Mouse (Mus musculus): ENCODE results near the gene Cfap69.

Cfap69 gene

DNA sequence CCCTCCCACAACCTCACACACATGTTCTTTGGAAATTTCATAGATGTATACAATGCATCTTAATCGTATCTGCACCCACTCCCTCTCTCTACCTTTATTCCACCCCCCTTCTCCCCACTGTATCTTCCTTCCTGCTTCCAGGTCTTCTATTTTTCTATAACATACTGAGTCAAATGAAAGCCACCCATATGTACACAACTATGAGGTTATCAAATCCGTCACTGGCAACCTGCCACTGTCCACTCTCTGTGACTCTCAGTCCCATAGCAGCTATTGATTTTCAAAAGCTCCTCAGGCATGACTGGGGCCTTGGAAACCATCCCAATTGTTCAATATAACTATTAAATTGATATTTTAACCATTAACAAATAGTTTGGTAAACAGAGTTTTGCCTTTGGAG lies 6.1 kb downstream of the Cfap69 start:
- DNase-seq (ENCODE audit: low spot score) = no peak

DNA sequence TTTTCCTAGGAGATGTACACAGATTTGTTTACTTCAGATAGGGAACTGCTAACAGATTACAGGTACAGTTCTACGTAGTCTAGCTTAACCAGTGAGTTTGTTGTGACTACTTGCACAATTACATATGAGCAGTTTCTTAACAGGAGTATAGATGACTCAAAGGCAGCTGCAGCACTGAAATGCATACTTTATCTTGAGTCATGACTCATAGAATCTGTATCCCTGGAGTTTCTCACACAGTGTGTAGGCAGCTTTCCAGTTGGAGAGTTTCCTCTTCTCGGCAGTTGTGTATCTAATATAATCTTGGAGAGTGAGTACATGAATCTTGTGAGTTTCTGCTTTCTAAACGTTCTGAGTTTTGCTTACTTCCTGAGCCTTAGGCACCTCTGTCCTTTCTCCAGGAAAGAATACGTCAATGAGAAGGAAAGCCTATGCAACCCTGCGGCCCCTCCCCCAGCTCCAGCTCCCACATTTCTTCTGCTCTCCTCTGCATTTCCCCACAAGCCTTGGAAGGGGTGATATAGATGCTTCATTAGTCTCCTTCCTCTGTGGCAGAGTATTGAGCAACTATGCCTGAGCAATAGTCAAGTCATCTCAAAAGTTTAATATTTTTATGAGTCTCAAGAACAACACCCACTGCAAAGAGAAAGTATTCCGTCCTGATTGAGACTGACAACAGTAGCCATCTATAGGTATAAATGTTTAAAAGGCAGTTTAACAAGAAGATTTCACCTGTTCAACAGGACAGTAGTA lies 15.0 kb downstream of the Cfap69 start:
- no peak for DNase-seq (ENCODE audit: low spot score)

DNA sequence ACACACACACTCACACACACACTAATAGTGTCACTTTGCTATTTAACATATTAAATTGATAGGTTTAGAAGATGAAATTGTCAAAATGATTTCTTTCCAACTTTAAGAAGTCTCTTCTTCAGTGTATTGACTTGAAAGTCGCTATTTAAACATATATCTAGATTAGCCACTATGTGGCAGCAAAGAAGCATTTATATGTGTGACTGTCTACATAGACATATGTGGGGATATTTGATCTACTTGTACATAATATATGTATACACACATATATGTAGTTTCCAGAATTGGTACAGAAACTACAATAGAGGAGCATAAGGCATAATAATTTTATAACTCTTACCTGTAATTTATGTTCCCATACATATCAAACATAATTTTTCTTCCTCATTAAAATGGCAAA lies 17.9 kb downstream of the Cfap69 start:
- no peak for DNase-seq (ENCODE audit: low spot score)

DNA sequence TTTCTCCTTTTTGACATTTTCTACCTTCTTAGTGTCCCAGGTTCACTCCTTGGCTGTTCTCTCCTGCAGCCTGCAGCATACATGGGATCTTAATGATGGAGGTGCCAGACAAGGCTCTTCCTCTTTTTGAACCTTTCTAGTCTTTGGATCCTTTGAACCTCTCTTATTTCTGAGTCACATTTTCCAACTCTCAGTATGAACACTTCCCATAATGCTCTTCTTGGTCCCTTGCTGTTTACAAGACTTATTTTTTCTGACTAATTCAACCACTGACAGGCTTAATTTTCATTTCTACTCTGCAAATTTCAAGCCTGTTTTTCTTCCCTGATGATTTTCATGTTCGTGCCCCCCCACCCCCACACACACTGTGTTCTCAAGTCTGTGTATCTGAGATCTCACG lies 25.5 kb downstream of the Cfap69 start:
- no peak for DNase-seq (ENCODE audit: low spot score)

DNA sequence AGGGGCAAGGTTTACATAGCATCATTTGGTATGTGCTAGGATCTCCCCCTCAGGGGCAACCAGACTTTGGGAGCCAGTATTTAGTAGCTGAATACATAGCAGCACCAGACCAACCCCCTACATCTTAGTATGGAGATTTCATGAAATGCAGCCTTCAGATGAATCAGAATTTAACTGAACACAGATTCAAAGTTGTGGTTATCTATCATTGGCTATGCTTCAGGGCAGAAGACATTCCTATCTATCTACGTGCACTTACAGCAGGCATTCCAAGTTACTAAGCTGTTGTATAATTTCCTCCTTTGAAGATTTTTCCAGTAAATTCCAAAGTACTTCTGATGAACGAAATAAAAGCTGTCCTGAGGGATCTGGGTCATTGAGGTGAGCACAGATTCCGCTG lies 38.5 kb downstream of the Cfap69 start:
- DNase-seq (ENCODE audit: low spot score) = no peak

DNA sequence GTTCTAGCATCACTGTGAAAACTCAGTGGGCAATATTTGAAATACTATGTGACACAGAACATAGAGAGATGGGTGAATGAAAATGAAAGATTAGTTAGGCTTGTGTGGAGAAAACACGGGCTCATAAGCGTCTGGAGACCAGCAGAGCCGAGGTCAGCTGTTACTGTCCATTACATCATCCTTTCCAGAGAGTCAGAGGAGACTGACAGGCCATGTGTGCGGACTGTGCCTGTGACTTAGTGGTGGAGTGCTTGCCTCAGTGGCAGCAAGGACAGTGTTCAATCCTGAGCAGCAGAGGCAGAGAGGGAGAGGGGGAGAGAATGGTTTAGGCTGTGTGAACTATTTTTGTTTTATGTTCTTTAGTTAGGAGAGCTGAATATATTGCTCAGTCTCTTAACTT lies 45.7 kb downstream of the Cfap69 start:
- no peak for DNase-seq (ENCODE audit: low spot score)

DNA sequence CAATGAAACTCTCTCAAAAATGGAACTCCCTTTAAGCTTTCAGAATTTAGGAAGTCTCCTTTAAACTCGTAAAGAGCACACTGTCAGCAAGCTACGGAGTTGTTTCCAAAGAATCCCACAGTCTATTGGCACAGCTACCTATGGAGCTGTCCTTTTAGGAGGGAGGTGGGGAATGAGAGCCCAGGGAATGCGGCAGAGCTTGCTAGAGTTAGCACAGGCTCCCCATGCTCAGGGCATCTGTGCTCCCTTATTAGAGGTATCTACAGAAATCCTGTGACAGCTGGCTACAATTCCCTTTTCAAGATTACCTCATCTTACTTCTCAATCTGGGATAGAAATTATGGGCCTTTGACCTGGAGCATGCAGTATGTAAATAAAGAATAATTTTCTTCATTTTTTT lies 53.5 kb downstream of the Cfap69 start:
- no peak for DNase-seq (ENCODE audit: low spot score)

DNA sequence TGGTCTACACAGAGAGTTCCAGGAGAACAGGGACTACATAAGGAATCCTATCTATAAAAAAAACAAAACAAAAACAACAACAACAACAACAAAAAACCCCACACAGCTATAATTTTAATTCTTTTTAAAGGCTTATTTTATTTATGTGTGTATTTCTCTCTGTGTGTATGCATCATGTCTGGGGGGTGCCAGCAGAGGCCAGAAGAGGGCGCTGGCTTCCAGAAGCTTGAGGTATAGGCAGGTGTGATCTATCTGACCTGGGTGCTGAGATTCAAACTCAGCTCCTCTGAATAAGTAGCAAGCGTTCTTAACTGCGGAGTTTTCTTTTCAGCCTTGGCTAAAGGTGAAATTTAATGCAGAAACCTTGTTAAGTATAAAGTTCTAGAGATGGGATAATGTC lies 76.4 kb downstream of the Cfap69 start:
- DNase-seq (ENCODE audit: low spot score) = no peak

DNA sequence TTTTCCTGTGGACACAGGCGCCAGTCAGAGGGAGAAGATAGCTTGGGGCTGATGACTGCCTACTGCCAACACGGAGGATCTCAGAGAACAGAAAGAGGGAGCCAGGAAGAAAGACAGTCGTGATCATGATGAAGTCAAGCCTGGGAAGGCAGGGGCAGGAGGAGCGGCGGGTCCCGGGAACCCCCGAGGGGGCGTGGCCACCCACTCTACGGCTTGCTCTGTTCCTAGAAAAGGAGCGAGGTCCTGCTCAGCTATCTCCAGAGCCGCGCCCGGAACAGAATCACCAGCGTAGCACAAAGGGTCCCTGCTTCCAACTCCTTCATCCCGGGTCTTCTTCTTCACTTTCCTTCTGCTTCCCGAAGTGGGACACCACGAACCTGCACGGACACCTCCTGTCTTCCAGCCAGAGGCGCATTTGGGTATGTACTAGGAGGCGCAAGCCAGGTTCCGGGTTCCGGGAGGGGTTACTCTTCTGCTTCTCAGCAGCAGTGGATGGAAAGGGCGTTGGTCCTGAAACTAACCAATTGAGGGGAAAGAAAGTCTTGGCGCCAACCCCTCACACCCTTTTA lies 90.2 kb downstream of the Cfap69 start, which contains the start of gene Gm8773:
TSS of gene Gm8773 (plus strand) at position 51 of the 569 bp plus-strand sequence.
- no peak for DNase-seq (ENCODE audit: low spot score)

DNA sequence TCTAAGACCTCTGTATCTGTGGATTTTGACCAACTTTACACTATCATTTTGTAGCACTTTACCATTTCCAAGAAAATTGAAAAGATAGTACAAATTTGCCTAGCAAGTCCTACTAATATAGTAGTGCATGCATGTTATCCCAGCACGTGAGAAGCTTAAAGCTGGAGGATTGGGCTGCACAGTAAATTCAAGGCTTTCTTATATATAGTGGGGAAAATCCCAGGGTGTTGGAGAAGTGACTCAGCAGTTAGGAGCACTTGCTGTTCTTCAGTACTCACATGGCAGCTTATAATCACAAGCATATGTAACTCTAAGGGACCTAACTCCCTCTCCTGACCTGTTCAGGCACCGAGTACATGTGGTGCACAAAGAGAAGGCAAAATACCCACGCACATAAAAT lies 101.6 kb downstream of the Cfap69 start:
- DNase-seq (ENCODE audit: low spot score) = no peak

DNA sequence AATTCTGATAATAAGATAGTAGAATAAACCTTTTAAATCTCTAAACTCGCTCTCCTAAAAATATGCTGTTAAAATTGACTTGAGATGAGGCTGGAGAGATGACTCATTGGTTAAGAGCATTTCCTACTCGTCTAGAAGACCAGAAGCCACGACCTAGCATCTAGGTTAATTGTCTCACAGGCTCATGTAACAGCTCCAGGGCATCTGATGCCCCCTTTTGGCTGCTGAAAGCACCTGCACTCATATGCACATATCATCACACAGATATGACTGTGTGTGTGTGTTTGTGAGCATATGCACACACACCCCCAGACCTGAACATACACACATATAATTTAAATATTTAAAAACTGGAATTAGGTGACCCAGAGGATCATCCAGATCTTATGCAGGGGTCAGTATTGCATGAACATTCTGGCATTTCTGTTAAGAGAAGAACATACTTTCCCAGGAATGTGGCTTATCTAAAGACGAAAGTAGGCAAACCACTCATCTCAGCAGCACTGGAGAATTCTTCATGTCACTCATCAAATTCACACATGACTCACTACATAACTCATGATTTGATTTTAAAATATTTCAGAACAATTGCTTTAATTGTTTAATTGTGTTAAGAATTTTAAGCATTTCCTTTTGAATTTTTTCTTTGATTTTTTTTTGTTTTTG lies 102.9 kb downstream of the Cfap69 start:
- no peak for DNase-seq (ENCODE audit: low spot score)

DNA sequence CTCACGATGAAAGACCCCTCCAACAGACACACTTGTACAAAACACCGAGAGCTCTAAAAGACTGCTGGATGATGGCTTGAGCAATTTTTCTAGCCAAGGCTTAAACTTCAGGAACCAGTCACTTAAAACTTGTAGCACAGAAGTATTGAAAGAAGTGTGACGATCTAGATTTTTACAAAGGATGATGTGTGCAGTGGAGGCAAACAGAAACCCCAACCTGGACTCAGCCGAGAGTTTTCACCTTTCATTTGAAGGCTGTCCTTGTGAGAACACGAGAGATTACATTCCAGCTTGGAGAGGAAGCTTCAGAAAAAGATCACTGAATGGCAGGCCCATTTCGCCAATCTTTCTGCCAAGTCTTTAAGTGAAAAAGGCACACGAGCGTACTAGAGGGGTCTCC lies 104.2 kb downstream of the Cfap69 start:
- DNase-seq (ENCODE audit: low spot score) = no peak

DNA sequence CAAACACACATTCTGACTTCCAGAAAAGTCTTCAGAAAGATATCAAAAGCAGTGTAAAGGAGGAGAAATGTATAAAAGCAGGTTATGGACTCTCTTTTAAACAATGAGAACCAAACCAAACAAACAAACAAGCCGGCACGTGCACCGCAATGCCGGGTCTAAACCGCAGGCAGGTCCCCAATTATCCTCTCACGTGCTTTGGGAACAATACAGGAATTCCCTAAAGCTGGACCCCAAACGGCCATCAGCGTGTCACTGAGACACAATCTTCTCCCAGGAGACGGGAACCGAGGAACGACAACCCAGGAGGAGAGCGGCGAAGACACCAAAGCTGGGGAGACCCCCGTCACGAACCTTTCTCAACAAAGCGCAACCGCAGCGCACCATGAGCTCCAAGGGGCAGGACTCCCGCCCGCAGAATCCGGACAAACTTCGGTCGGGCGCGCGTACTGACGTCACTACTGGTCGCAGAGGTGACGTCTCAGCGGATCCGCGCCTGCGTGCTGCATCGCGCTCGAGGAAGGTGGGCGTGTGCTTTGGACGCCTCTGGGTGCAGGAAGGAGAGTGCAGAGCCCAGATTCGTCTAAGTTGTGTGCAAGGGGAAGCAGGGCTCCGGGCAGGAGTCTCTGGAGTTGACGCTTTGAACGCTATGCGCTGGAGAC lies 104.8 kb downstream of the Cfap69 start, which contains the start of gene Gtpbp10:
TSS of gene Gtpbp10 (minus strand) at position 460 of the 662 bp plus-strand sequence.
- peak; percentile 80 for DNase-seq (ENCODE audit: low spot score)

DNA sequence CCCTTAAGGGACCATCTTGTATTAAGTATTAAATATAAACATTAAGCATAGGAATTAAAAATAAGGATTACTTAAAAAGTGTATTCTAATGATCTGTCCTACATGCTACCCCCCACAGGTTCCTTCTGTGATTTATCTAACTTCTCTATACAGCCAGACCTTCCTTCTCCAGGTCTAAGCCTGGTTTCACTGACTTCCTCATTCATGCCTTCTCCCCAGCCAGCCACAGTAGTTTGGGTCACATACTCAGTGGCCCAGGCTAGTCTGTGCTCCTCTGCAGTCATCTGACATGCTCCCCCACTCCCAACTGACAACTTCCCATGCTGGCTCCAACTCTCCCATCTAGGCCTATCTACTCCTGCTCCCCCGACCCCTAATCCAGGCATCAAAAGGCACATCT lies 112.9 kb downstream of the Cfap69 start:
- no peak for DNase-seq (ENCODE audit: low spot score)

DNA sequence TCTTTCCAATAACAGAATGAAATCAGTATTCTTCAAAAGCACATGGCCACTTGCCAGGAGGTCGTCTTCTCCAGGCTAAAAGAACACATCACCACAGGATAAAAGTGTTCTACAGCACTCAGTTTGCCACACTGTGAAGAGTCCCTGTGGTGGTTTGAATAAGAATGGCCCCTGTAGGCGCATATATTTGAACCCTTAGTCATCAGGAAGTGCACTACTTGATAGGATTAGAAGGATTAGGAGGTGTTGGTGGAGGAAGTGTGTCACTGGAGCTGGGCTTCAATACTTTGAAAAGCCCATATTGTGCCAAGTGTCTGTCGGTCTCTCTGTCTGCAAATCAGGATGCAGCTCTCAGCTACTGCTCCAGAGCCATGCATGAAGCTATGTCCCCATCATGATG lies 123.7 kb downstream of the Cfap69 start:
- DNase-seq (ENCODE audit: low spot score) = no peak

DNA sequence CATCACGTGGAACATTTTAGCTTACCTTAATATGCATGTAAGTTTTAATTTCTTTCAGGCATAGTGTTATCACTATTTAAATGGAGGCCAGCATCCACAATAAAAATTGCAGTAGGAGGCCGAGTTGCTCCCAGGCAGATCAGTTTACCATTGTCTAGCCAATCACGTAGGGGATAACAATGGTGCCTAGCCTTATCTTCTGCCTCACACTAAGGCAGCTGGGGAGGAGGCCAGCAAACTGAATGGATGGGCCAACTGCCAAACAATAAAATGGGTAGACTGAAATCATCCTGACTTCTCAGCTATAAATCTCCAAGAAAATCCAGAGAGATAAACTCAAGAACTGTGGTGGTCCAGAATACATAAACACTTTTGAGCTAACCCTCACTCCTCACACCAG lies 124.3 kb downstream of the Cfap69 start:
- no peak for DNase-seq (ENCODE audit: low spot score)

DNA sequence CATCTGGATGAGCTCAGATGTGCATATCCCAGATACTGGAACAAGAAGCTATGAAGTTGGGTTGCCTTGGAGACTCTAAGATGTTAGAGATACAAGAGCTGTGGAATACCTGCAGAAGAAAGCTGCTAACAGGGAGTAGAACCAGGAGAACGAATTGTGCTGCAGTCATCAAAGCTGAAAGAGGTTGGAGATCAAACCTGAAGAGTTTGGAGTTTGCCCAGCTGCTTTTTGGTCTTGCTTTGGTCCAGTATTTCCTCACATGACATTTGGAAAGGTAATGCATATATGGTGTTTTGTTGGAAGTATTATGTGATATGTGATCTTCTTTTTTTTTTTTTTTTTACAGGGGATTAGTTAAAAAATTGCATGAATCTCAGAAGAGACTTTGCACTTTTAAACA lies 127.9 kb downstream of the Cfap69 start:
- no peak for DNase-seq (ENCODE audit: low spot score)

DNA sequence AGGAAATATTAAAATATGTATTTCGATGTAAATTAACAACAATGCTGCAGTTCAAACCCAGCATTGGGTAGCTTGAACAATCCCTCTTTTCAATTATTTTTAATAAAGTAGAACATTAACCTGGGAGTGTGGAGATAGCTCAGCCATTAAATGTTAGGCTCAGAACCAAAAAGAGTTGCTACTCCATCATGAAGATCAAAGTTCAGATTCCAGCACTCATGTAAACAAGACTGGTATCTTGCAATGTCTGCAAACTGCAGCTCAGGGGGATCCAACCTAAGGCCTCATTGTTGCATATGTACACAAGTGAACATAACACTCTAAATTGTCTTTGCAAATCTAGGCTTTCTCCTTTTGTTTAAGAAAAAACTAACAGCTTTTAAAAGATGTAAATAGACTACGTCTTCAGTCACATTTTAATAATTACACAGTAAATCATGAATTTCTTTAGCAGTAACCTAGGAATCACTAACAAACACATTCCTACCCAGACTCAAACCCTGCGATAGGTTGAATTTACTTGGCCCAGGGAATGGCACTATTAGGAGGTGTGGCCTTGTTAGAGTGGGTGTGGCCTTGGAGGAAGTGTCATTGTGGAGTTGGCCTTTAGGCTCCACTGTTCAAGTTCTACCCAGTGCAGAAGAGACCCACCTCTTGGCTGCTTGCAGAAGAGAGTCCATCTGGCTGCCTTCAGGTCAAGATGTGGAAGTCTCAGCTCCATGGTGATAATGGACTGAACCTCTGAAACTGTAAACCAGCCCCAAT lies 130.2 kb downstream of the Cfap69 start:
- DNase-seq (ENCODE audit: low spot score) = no peak

All from urinary bladder, postnatal 10 days (tissue).